Mouse (Mus musculus) hindbrain, embryonic 15.5 days (tissue): ENCODE data around the gene Hoxd13. TPM values are rescaled to one million over a fixed set of nuclear protein-coding genes. Genes with fewer than 3 reads are reported as not detected.

Experiments
- microRNA-seq: library from miRNA; unstranded; fragments of <30 nt; microRNA quantifications from one replicate; pipeline ENCODE4, GENCODE M21; 2016
- polyA plus RNA-seq: library from polyadenylated mRNA; unstranded; fragments of >200 nt; fragmentation: Nextera tagmentation; extraction: Ambion mirVana; gene quantifications from 2 replicates; pipeline ENCODE4 v1.2.1, GENCODE M21; 2015

Gene Hoxd13
- polyA plus RNA-seq, 1 experiment from 2014 or later: not detected

Small RNAs within 50 kb of the gene (microRNA-seq; reads per million reads assigned to microRNA genes)
- gene Gm44463: not detected

Other genes starting within 250 kb of the Hoxd13 start
- gene Lnpk, start 88.9 kb upstream of the Hoxd13 start, polyA plus RNA-seq: 44.8 and 45.7 TPM in 2 replicates
- gene Evx2, start 8.8 kb upstream of the Hoxd13 start, polyA plus RNA-seq: 0.76 and 0.87 TPM in 2 replicates
- gene Hoxd12, start 6.7 kb downstream of the Hoxd13 start, polyA plus RNA-seq: not detected in 2 replicates
- not detected in 2 replicates for gene Hoxd11, start 11.2 kb downstream of the Hoxd13 start, polyA plus RNA-seq
- gene Hoxd10, start 23.6 kb downstream of the Hoxd13 start, polyA plus RNA-seq: not detected in 2 replicates
- gene Hoxd9, start 29.4 kb downstream of the Hoxd13 start, polyA plus RNA-seq: not detected in 2 replicates
- 0.73 and 1.3 TPM in 2 replicates for gene Hoxd8, start 36.3 kb downstream of the Hoxd13 start, polyA plus RNA-seq
- gene Hoxd3, start 43.6 kb downstream of the Hoxd13 start, polyA plus RNA-seq: 49.4 and 51.8 TPM in 2 replicates
- 2.7 and 3.3 TPM in 2 replicates for gene Hoxd4, start 43.6 kb downstream of the Hoxd13 start, polyA plus RNA-seq
- gene Gm28230, start 58.4 kb downstream of the Hoxd13 start, polyA plus RNA-seq: 0.87 and 1.6 TPM in 2 replicates
- gene Hoxd1, start 94.7 kb downstream of the Hoxd13 start, polyA plus RNA-seq: 1.2 and 2.4 TPM in 2 replicates
- gene Mtx2, start 157.5 kb downstream of the Hoxd13 start, polyA plus RNA-seq: 152 and 165 TPM in 2 replicates